Mouse (Mus musculus): ENCODE data around the gene Bsnd.

- no peak for TF ChIP-seq HCFC1 (IDR thresholded peaks at IDR 0.05; ENCODE audit: borderline replicate concordance, insufficient read depth, low read length)
- no peak for TF ChIP-seq MAFK (IDR thresholded peaks at IDR 0.05; ENCODE audit: insufficient read depth, low read depth, low read length)
- TF ChIP-seq ZNF384 (IDR thresholded peaks at IDR 0.05; ENCODE audit: low read depth, low read length): no peak
- TF ChIP-seq ZC3H11A (IDR thresholded peaks at IDR 0.05; ENCODE audit: borderline replicate concordance, low read depth, low read length): no peak
Observed at GRCm38 (mm10) chr4:106492116-106492515, at the start of gene Bsnd.

All from ES-E14 (cell line).